Mouse (Mus musculus) liver, postnatal 0 days (tissue): ENCODE results near the gene Gm6525. TPM values are rescaled to one million over a fixed set of nuclear protein-coding genes. Genes with fewer than 3 reads are reported as not detected.

Experiments
- ATAC-seq: fragments of 200-750 bp; cut with Nextera tagmentation; 2 replicates; pipeline ENCODE4 v1.8.0; 2017; ENCODE audit warnings: mild to moderate bottlenecking, moderate library complexity
- DNase-seq: peaks from one replicate; pipeline ENCODE4 v3.0.0-alpha.2; 2016
- H3K27ac ChIP-seq: fragments of 300-500 bp; sonication (generic); 2 replicates; pipeline ENCODE4 v1.5.1; 2014; ENCODE audit warnings: antibody characterized with exemption, moderate library complexity, mild to moderate bottlenecking, low read depth
- H3K27me3 ChIP-seq: fragments of 300-500 bp; sonication (generic); 2 replicates; pipeline ENCODE4 v1.6.1; 2014; ENCODE audit warnings: low read length, control low read depth, mixed read lengths; ENCODE audit not compliant: insufficient read depth
- H3K36me3 ChIP-seq: fragments of 300-500 bp; sonication (generic); replicated peaks from 2 replicates; pipeline ENCODE4 v1.6.1; 2014; ENCODE audit warnings: mild to moderate bottlenecking, control low read depth, low read length, moderate library complexity, mixed read lengths; ENCODE audit not compliant: insufficient read depth
- H3K4me1 ChIP-seq: fragments of 300-500 bp; sonication (generic); 2 replicates; pipeline ENCODE4 v1.6.1; 2014; ENCODE audit warnings: antibody characterized with exemption, mild to moderate bottlenecking, control low read depth; ENCODE audit not compliant: insufficient read depth
- H3K4me2 ChIP-seq: fragments of 300-500 bp; sonication (generic); 2 replicates; pipeline ENCODE4 v1.6.1; 2014; ENCODE audit warnings: low read depth, mild to moderate bottlenecking, low read length, moderate library complexity, mixed read lengths
- H3K4me3 ChIP-seq: fragments of 300-500 bp; sonication (generic); 2 replicates; pipeline ENCODE4 v1.5.1; 2014; ENCODE audit warnings: low read depth, low read length
- H3K9ac ChIP-seq: fragments of 300-500 bp; sonication (generic); replicated peaks from 2 replicates; pipeline ENCODE4 v1.6.1; 2014; ENCODE audit warnings: mild to moderate bottlenecking, moderate library complexity
- H3K9me3 ChIP-seq: fragments of 300-500 bp; sonication (generic); 2 replicates; pipeline ENCODE4 v1.6.1; 2016; ENCODE audit warnings: mild to moderate bottlenecking, control low read depth, low read length, mixed read lengths
- CTCF ChIP-seq: sonication (generic); IDR thresholded peaks from 2 replicates; pipeline ENCODE4 v1.5.1; 2016; ENCODE audit warnings: antibody characterized with exemption, low read depth
- EP300 ChIP-seq: IDR thresholded peaks from 2 replicates; pipeline ENCODE4 v1.6.1; 2016; ENCODE audit warnings: antibody characterized with exemption, low read depth, mild to moderate bottlenecking
- WGBS: fragments of 180-500 bp; shearing (Covaris S2); extraction: QIAGEN DNeasy Blood & Tissue Kit; methylation state at CpG from one replicate; pipeline ENCODE4 v1.1.7; 2014; ENCODE audit not compliant: insufficient replicate concordance; 5-methylcytosine and 5-hydroxymethylcytosine counted together
- polyA plus RNA-seq: library from polyadenylated mRNA; unstranded; fragments of >200 nt; fragmentation: Nextera tagmentation; extraction: Ambion mirVana; gene quantifications from 2 replicates; pipeline ENCODE4 v1.2.1, GENCODE M21; 2015

The Gm6525 gene
- polyA plus RNA-seq, 1 experiment from 2014 or later = 0.21 TPM

- peak overlapping the region; percentile 81 for H3K27ac ChIP-seq
- H3K4me1 ChIP-seq = peaks cover 8% of the 10 kb centered on the region
- H3K4me3 ChIP-seq = peak overlapping the region; percentile 62
- H3K27me3 ChIP-seq = no peaks in the 10 kb centered on the region
- DNase-seq (no peak), ATAC-seq (peak; percentile 65)
- WGBS = 1% methylated on average over 27 of the region's 27 CpGs
- TF ChIP-seq CTCF = no peak
- TF ChIP-seq EP300 = no peak
- H3K9ac ChIP-seq = peak overlapping the region; percentile 75
- H3K9me3 ChIP-seq = no peaks in the 10 kb centered on the region
- peak overlapping the region; percentile 97 for H3K4me2 ChIP-seq
- H3K36me3 ChIP-seq = 0 out of 2 replicates have a peak, but pooled peaks cover 2% of the 10 kb centered on the region
Measured at GRCm38 (mm10) chr3:84155146-84155545, 18.8 kb upstream of the Gm6525 start.

- under 1% methylated on average over 29 of the region's 29 CpGs for WGBS
- Histone ChIP-seq H3K9me3 (no peaks in the 10 kb centered on the region), H3K4me1 (peaks cover 8% of the 10 kb centered on the region), H3K4me2 (peak within 1 kb of the TSS; percentile 97), H3K27ac (peak within 1 kb of the TSS; percentile 81), H3K4me3 (peak within 1 kb of the TSS; percentile 62), H3K27me3 (no peaks in the 10 kb centered on the region), H3K9ac (peak within 1 kb of the TSS; percentile 75), H3K36me3 (0 out of 2 replicates have a peak, but pooled peaks cover 2% of the 10 kb centered on the region)
- ATAC-seq (peak; percentile 98), DNase-seq (peak; percentile 99)
- TF ChIP-seq CTCF (peak; percentile 99), EP300 (no peak)
Measured at GRCm38 (mm10) chr3:84155558-84156006, 18.3 kb upstream of the Gm6525 start, which contains the start of gene Mnd1. Gene Mnd1, minus strand, starts transcription at chr3:84155786.

- no peak for DNase-seq
- Histone ChIP-seq H3K27me3 (no peaks in the 10 kb centered on the region), H3K4me2 (peak overlapping the region; percentile 97), H3K36me3 (0 out of 2 replicates have a peak, but pooled peaks cover 2% of the 10 kb centered on the region), H3K9me3 (no peaks in the 10 kb centered on the region), H3K4me1 (peaks cover 8% of the 10 kb centered on the region), H3K9ac (no peak overlapping the region), H3K4me3 (peak overlapping the region; percentile 62), H3K27ac (no peak overlapping the region)
- TF ChIP-seq CTCF (no peak), EP300 (no peak)
- 56% methylated on average over 6 of the region's 6 CpGs for WGBS
- no peak for ATAC-seq
Measured at GRCm38 (mm10) chr3:84156105-84156504, 17.8 kb upstream of the Gm6525 start.

GRCm38 (mm10) chr3:84157011-84157410 lies 16.9 kb upstream of the Gm6525 start:
- ATAC-seq (no peak), DNase-seq (no peak)
- no peak overlapping the region for H3K9ac ChIP-seq
- H3K4me2 ChIP-seq = no peak overlapping the region
- TF ChIP-seq CTCF (no peak), EP300 (no peak)
- no peak overlapping the region for H3K4me3 ChIP-seq
- 78% methylated on average over 4 of the region's 4 CpGs for WGBS
- H3K9me3 ChIP-seq = no peaks in the 10 kb centered on the region
- H3K4me1 ChIP-seq = peaks cover 8% of the 10 kb centered on the region
- 0 out of 2 replicates have a peak, but pooled peaks cover 2% of the 10 kb centered on the region for H3K36me3 ChIP-seq
- no peak overlapping the region for H3K27ac ChIP-seq
- no peaks in the 10 kb centered on the region for H3K27me3 ChIP-seq

GRCm38 (mm10) chr3:84157559-84158350 lies 16.1 kb upstream of the Gm6525 start:
- H3K36me3 ChIP-seq = 0 out of 2 replicates have a peak, but pooled peaks cover 2% of the 10 kb centered on the region
- DNase-seq = no peak
- H3K27ac ChIP-seq = no peak overlapping the region
- WGBS = 84% methylated on average over 4 of the region's 4 CpGs
- TF ChIP-seq EP300 (no peak), CTCF (no peak)
- no peaks in the 10 kb centered on the region for H3K27me3 ChIP-seq
- no peak overlapping the region for H3K4me2 ChIP-seq
- ATAC-seq = no peak
- H3K9me3 ChIP-seq = no peaks in the 10 kb centered on the region
- peaks cover 8% of the 10 kb centered on the region for H3K4me1 ChIP-seq
- no peak overlapping the region for H3K4me3 ChIP-seq
- H3K9ac ChIP-seq = no peak overlapping the region

GRCm38 (mm10) chr3:84165391-84165790 lies 8.5 kb upstream of the Gm6525 start:
- H3K36me3 ChIP-seq = peaks cover 6% of the 10 kb centered on the region; the same call in 1 of the 2 replicates
- H3K9ac ChIP-seq = no peak overlapping the region
- TF ChIP-seq EP300 (no peak), CTCF (no peak)
- no peaks in the 10 kb centered on the region for H3K27me3 ChIP-seq
- no peak overlapping the region for H3K4me3 ChIP-seq
- WGBS = 86% methylated on average over 3 of the region's 3 CpGs
- no peaks in the 10 kb centered on the region for H3K4me1 ChIP-seq
- DNase-seq = no peak
- ATAC-seq = no peak
- H3K4me2 ChIP-seq = no peak overlapping the region
- no peaks in the 10 kb centered on the region for H3K9me3 ChIP-seq
- H3K27ac ChIP-seq = no peak overlapping the region
